Mouse (Mus musculus): ENCODE data around the gene Fam196b.

DNA sequence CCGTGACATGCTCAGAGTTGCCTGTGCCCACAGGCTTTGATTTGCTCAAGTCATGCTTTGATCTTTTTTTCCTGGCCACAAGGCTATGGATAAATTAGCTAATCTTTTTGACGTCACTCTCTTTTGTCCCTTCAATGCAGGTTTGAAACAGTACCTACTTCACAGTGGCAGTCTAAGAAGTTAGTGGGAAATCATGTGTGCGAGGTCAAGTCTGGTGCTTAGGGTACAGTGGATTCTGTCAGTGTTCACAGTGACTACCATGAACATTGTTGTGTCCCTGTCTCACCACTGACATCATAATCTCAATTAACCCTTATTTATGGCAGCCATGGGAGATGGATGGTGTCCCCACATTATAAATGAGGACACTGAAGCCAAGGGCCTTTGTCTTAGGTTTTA is 37.6 kb upstream of the Fam196b start:
- TF ChIP-seq RCOR1 (conservative IDR thresholded peaks at IDR 0.05; ENCODE audit: low read depth, low read length) (no peak), EP300 (IDR thresholded peaks at IDR 0.05; ENCODE audit: low read length) (no peak), CTCF (conservative IDR thresholded peaks at IDR 0.05 in 1 of 2, IDR thresholded peaks at IDR 0.05 in 1 of 2; ENCODE audit: low read depth in 2 of 2, low read length in 2 of 2) (no peak), POLR2A (IDR thresholded peaks at IDR 0.05; ENCODE audit: low read depth, low read length) (no peak)
